8 mouse cellular contexts compared by ENCODE assay signal in the genomic region with DNA sequence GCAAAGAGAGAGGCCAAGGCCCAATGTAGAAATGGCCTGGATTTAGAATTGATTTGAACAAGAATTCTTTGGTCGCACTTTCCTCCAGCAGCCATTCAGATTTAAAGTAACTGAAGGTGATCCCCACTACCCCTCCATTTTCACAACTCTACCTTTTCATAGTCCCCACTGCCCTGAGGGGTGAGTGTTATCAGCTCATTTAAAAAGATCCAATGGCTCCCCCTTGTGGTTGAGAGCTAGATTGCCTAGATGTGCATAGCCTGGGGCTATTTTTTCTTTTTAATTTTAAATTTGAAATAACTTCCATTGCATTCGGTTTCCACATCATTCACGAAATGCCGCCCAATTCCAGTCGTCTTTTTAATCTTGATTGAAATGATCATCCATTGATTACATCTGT. TPM values are rescaled to one million over a fixed set of nuclear protein-coding genes. Genes with fewer than 3 reads are reported as not detected.
DNase-seq lines count a peak whose midpoint lies in the region.

No protein-coding gene starts in this region.

- DNase-seq in heart, adult 11 months = peak; percentile 78
- DNase-seq in heart, adult 9 months (ENCODE audit: low spot score in 2 of 2) = no peak
- DNase-seq in right cerebral cortex, adult 2 months (ENCODE audit: low spot score in 2 of 2) = peak; percentile 18 to 24
- no peak for DNase-seq in right cerebral cortex, postnatal 25 days
- DNase-seq in cerebellum, adult 18-20 months = peak; percentile 16 to 26
- DNase-seq in kidney, postnatal 36 days = peak; percentile 40 to 46
- peak; percentile 35 for DNase-seq in thymus, postnatal 0 days (ENCODE audit: low spot score)
- no peak for DNase-seq in Muller cell, postnatal 12 days (ENCODE audit: inconsistent ontology term)

RNA-seq across cellular contexts. Expression of gene Slc35g1, which starts 33.5 kb away (rescaled TPM):
- 3.1 and 3.7 TPM in 2 replicates for polyA plus RNA-seq in thymus, postnatal 0 days (2015; fragmentation: Nextera tagmentation; extraction: Ambion mirVana)

RNA-seq across cellular contexts. Expression of gene Plce1, which starts 51.6 kb away (rescaled TPM):
- 0.98 and 1.0 TPM in 2 replicates for polyA plus RNA-seq in thymus, postnatal 0 days (2015; fragmentation: Nextera tagmentation; extraction: Ambion mirVana)

Comparison
In these comparisons a context has a peak if more than half of its experiments do, and no peak if none do; other contexts are left out.
1. DNase-seq: peak in heart, adult 11 months (single experiment), right cerebral cortex, adult 2 months (2 of 2), cerebellum, adult 18-20 months (2 of 2), kidney, postnatal 36 days (2 of 2) and thymus, postnatal 0 days (single experiment); none in heart, adult 9 months (0 of 2), right cerebral cortex, postnatal 25 days (single experiment) and Muller cell, postnatal 12 days (single experiment).